Comparison of ENCODE assay signal across 35 mouse cellular contexts in the genomic region with DNA sequence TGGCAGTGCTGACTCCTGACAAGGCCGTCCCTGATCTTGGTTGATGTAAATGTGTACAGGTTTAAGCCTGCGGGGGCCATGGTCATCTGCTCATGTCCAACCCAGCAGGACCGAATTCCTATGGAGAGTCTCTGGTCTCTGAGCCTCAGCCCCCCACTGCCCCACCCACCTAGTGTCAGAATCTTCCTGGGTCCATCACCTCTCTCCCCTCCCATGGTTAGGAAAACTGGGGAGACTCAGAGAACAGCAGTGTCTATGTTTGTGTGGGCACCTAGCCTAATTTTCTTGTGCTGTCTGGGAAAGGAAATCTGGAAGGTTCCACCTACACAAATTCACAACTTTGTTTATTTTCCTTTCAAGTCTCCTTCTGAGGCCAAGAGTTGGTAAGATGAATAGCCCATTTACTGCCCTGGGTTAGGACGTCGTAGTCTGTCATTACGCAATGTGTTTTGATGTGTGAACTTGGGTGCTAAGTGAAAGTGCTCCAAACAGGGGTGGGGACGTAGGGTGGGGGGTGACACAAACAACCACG. TPM values are rescaled to one million over a fixed set of nuclear protein-coding genes. Genes with fewer than 3 reads are reported as not detected.
DNase-seq lines count a peak whose midpoint lies in the region; ATAC-seq and TF ChIP-seq lines count a peak whose summit lies in the region.
"Had no signal": no experiment of that assay in that cellular context is flagged by ENCODE, and none has a peak within 500 bp of the region (broad histone marks: within the 10 kb centered on the region; RNA-seq: fewer than 3 reads in every experiment).

No protein-coding gene starts in this region.

- no peak overlapping the region for H3K9ac ChIP-seq in intestine, embryonic 14.5 days (ENCODE audit: low read length)
- H3K9ac ChIP-seq in intestine, embryonic 15.5 days: no peak overlapping the region
- no peak overlapping the region for H3K9ac ChIP-seq in kidney, postnatal 0 days (ENCODE audit: low read depth, low read length)
- H3K9ac ChIP-seq: embryonic facial prominence, embryonic 12.5 days; heart, embryonic 13.5 days; hindbrain, embryonic 15.5 days; limb, embryonic 12.5 days; liver, embryonic 15.5 days; lung, embryonic 15.5 days; midbrain, embryonic 13.5 days; neural tube, embryonic 15.5 days; stomach, embryonic 15.5 days had no signal

- H3K79me3 ChIP-seq in C2C12 (ENCODE audit: low read depth): no peaks in the 10 kb centered on the region

- H3K4me1 ChIP-seq in intestine, embryonic 14.5 days (replicated peaks; ENCODE audit: control insufficient read depth, insufficient read depth, low read length): no peaks in the 10 kb centered on the region
- H3K4me1 ChIP-seq in intestine, embryonic 15.5 days (replicated peaks): no peaks in the 10 kb centered on the region
- H3K4me1 ChIP-seq in kidney, postnatal 0 days (replicated peaks; ENCODE audit: insufficient read depth, low read length): no peaks in the 10 kb centered on the region
- H3K4me1 ChIP-seq: embryonic facial prominence, embryonic 12.5 days; heart, embryonic 13.5 days; limb, embryonic 12.5 days; liver, embryonic 15.5 days; lung, embryonic 15.5 days; megakaryocyte, embryonic 14.5 days; midbrain, embryonic 13.5 days; neural tube, embryonic 15.5 days; stomach, embryonic 15.5 days had no signal

- no peak overlapping the region for H3K27ac ChIP-seq in intestine, embryonic 14.5 days (ENCODE audit: low read depth)
- no peak overlapping the region for H3K27ac ChIP-seq in intestine, embryonic 15.5 days
- H3K27ac ChIP-seq in kidney, postnatal 0 days: no peak overlapping the region
- H3K27ac ChIP-seq: embryonic facial prominence, embryonic 12.5 days; gastrocnemius, adult 2 months; heart, embryonic 13.5 days; hindbrain, embryonic 10.5 days; hindbrain, embryonic 15.5 days; layer of hippocampus, adult 2 months; left cerebral cortex, adult 2 months; limb, embryonic 12.5 days; liver, embryonic 15.5 days; lung, embryonic 15.5 days; midbrain, embryonic 13.5 days; neural tube, embryonic 15.5 days; stomach, embryonic 15.5 days had no signal

- H3K9me3 ChIP-seq in intestine, embryonic 14.5 days (ENCODE audit: control insufficient read depth, low read length): no peaks in the 10 kb centered on the region
- H3K9me3 ChIP-seq in intestine, embryonic 15.5 days: no peaks in the 10 kb centered on the region
- H3K9me3 ChIP-seq in kidney, postnatal 0 days (replicated peaks; ENCODE audit: low read length): no peaks in the 10 kb centered on the region
- H3K9me3 ChIP-seq: embryonic facial prominence, embryonic 12.5 days; heart, embryonic 13.5 days; hindbrain, embryonic 10.5 days; hindbrain, embryonic 15.5 days; limb, embryonic 12.5 days; liver, embryonic 15.5 days; lung, embryonic 15.5 days; megakaryocyte, embryonic 14.5 days; midbrain, embryonic 13.5 days; neural tube, embryonic 15.5 days; stomach, embryonic 15.5 days had no signal

- H3K79me2 ChIP-seq in C2C12 (ENCODE audit: control insufficient read depth, insufficient read depth): no peaks in the 10 kb centered on the region

- no peak overlapping the region for H3K4me3 ChIP-seq in intestine, embryonic 14.5 days (ENCODE audit: low read depth, low read length)
- H3K4me3 ChIP-seq in intestine, embryonic 15.5 days (replicated peaks): no peak overlapping the region
- no peak overlapping the region for H3K4me3 ChIP-seq in kidney, postnatal 0 days (replicated peaks; ENCODE audit: low read depth, low read length)
- no peak overlapping the region for H3K4me3 ChIP-seq in C2C12 (ENCODE audit: insufficient read depth, poor library complexity, severe bottlenecking)
- H3K4me3 ChIP-seq: embryonic facial prominence, embryonic 12.5 days; gastrocnemius, adult 2 months; heart, embryonic 13.5 days; hindbrain, embryonic 10.5 days; hindbrain, embryonic 15.5 days; layer of hippocampus, adult 2 months; left cerebral cortex, adult 2 months; limb, embryonic 12.5 days; liver, embryonic 15.5 days; lung, embryonic 15.5 days; megakaryocyte, embryonic 14.5 days; midbrain, embryonic 13.5 days; neural tube, embryonic 15.5 days; stomach, embryonic 15.5 days had no signal

- no peaks in the 10 kb centered on the region for H3K36me3 ChIP-seq in intestine, embryonic 14.5 days (ENCODE audit: control insufficient read depth, insufficient read depth, low read length)
- H3K36me3 ChIP-seq in intestine, embryonic 15.5 days: no peaks in the 10 kb centered on the region
- H3K36me3 ChIP-seq in kidney, postnatal 0 days (ENCODE audit: insufficient read depth, low read length): no peaks in the 10 kb centered on the region
- H3K36me3 ChIP-seq in C2C12 (ENCODE audit: control insufficient read depth, insufficient read depth): no peaks in the 10 kb centered on the region
- H3K36me3 ChIP-seq: embryonic facial prominence, embryonic 12.5 days; heart, embryonic 13.5 days; hindbrain, embryonic 10.5 days; hindbrain, embryonic 15.5 days; limb, embryonic 12.5 days; liver, embryonic 15.5 days; lung, embryonic 15.5 days; midbrain, embryonic 13.5 days; neural tube, embryonic 15.5 days; stomach, embryonic 15.5 days had no signal

- H3ac ChIP-seq in C2C12 (ENCODE audit: control insufficient read depth, insufficient read length, low read depth): no peak overlapping the region

- WGBS in intestine, embryonic 14.5 days: 58% methylated on average over 8 of the region's 8 CpGs
- 50% methylated on average over 8 of the region's 8 CpGs for WGBS in intestine, embryonic 15.5 days
- 36% methylated on average over 8 of the region's 8 CpGs for WGBS in kidney, postnatal 0 days

- no peaks in the 10 kb centered on the region for H3K27me3 ChIP-seq in intestine, embryonic 14.5 days (replicated peaks; ENCODE audit: control insufficient read depth, insufficient read depth, low read length)
- no peaks in the 10 kb centered on the region for H3K27me3 ChIP-seq in intestine, embryonic 15.5 days (replicated peaks)
- H3K27me3 ChIP-seq in kidney, postnatal 0 days (ENCODE audit: insufficient read depth, low read length): no peaks in the 10 kb centered on the region
- no peaks in the 10 kb centered on the region for H3K27me3 ChIP-seq in C2C12 (ENCODE audit: control insufficient read depth, insufficient read depth, insufficient read length)
- H3K27me3 ChIP-seq: CH12.LX; embryonic facial prominence, embryonic 12.5 days; heart, embryonic 13.5 days; hindbrain, embryonic 15.5 days; limb, embryonic 12.5 days; liver, embryonic 15.5 days; lung, embryonic 15.5 days; stomach, embryonic 15.5 days had no signal

- DNase-seq in intestine, embryonic 14.5 days (ENCODE audit: low spot score): peak; percentile 24
- DNase-seq in kidney, postnatal 0 days (ENCODE audit: low spot score): peak; percentile 73
- no peak for DNase-seq in kidney, adult 11 months
- DNase-seq in brain, adult 2 months (ENCODE audit: low read depth, low spot score): peak; percentile 20
- DNase-seq: adrenal gland, adult 8-10 months; B cell, adult 2 months; cerebellum, adult 8-10 months; cerebellum, postnatal 36 days; gastrocnemius, adult 2 months; gastrocnemius, postnatal 36 days; heart, postnatal 14 days; kidney, postnatal 25 days; retina, postnatal 1 day; right cerebral cortex, postnatal 25 days had no signal

- no peak for ATAC-seq in intestine, embryonic 14.5 days (replicated peaks; ENCODE audit: low FRiP score, low TSS enrichment, low read depth)
- no peak for ATAC-seq in intestine, embryonic 15.5 days
- ATAC-seq in kidney, postnatal 0 days (replicated peaks; ENCODE audit: low FRiP score, low read depth): no peak
- ATAC-seq in activated CD4-positive, CD25-positive, alpha-beta regulatory T cell, adult 4 months: no peak
- no peak for ATAC-seq in granulocyte monocyte progenitor cell, adult 5-6 weeks (replicated peaks; ENCODE audit: poor library complexity, severe bottlenecking)
- ATAC-seq: forebrain, embryonic 16.5 days; inflammation-experienced regulatory T-cells, adult 6 months; midbrain, embryonic 13.5 days had no signal

- H3K4me2 ChIP-seq in intestine, embryonic 14.5 days (ENCODE audit: low read length): no peak overlapping the region
- H3K4me2 ChIP-seq in intestine, embryonic 15.5 days (replicated peaks): no peak overlapping the region
- H3K4me2 ChIP-seq in kidney, postnatal 0 days (ENCODE audit: low read length): no peak overlapping the region
- H3K4me2 ChIP-seq: embryonic facial prominence, embryonic 12.5 days; heart, embryonic 13.5 days; hindbrain, embryonic 15.5 days; limb, embryonic 12.5 days; liver, embryonic 15.5 days; lung, embryonic 15.5 days; midbrain, embryonic 13.5 days; neural tube, embryonic 15.5 days; stomach, embryonic 15.5 days had no signal

- TF ChIP-seq CTCF in kidney, postnatal 0 days (IDR thresholded peaks at IDR 0.05; ENCODE audit: low read depth): no peak
- TF ChIP-seq CTCF in C2C12 (IDR thresholded peaks at IDR 0.05; ENCODE audit: control insufficient read depth, insufficient read depth, insufficient read length): no peak

TF ChIP-seq in C2C12, 6 proteins besides CTCF, POLR2A, EP300 and RAD21:
- TF ChIP-seq USF1 (IDR thresholded peaks at IDR 0.05; ENCODE audit: low read depth) (no peak), MAX (IDR thresholded peaks at IDR 0.05) (no peak), FOSL1 (IDR thresholded peaks at IDR 0.05; ENCODE audit: insufficient read depth, low read length, poor library complexity, severe bottlenecking) (no peak), CEBPB (IDR thresholded peaks at IDR 0.05; ENCODE audit: low read depth) (peak; percentile 47), MYOD1 (IDR thresholded peaks at IDR 0.05; ENCODE audit: control insufficient read depth, insufficient read length, low read depth) (no peak)

RNA-seq across cellular contexts. Expression of a gene that starts 42.1 kb away (rescaled TPM):
- polyA plus RNA-seq in intestine, embryonic 14.5 days (2014; fragmentation: Nextera tagmentation; extraction: Ambion mirVana): 15.9 and 16.5 TPM in 2 replicates
- 14.6 and 17.4 TPM in 2 replicates for polyA plus RNA-seq in intestine, embryonic 15.5 days (2015; fragmentation: Nextera tagmentation; extraction: Ambion mirVana)
- polyA plus RNA-seq in kidney, postnatal 0 days (2015; fragmentation: Nextera tagmentation; extraction: Ambion mirVana): 76.7 and 77.7 TPM in 2 replicates
- 0.12 TPM for polyA plus RNA-seq in C2C12 (2012; fragmentation: generic; extraction: Trizol)
- not detected for polyA plus RNA-seq in activated CD4-positive, CD25-positive, alpha-beta regulatory T cell, adult 4 months (2017; shearing (Covaris generic))
- total RNA-seq in granulocyte monocyte progenitor cell, adult 5-6 weeks (2014; fragmentation: Nextera tagmentation): not detected in 2 replicates
- not detected in 2 replicates for total RNA-seq in granulocyte monocyte progenitor cell, adult 5-6 weeks (2017)
- total RNA-seq: CH12.LX; monocyte, adult 5-6 weeks had no signal
- polyA plus RNA-seq: inflammation-experienced regulatory T-cells, adult 6 months had no signal

Comparison
In these comparisons a context has a peak if more than half of its experiments do, and no peak if none do; other contexts are left out.
1. RNA of a gene that starts 42.1 kb away (polyA plus RNA-seq): 76.7 to 77.7 TPM in kidney, postnatal 0 days, 14.6 to 17.4 TPM in intestine, embryonic 15.5 days and 15.9 to 16.5 TPM in intestine, embryonic 14.5 days; 0.12 TPM in C2C12 (single experiment) and not detected in activated CD4-positive, CD25-positive, alpha-beta regulatory T cell, adult 4 months; every median in the first group is over 10 times any median in the second.